Mouse (Mus musculus): ENCODE data around the gene Gpha2.

- no peak for TF ChIP-seq POLR2A (IDR thresholded peaks at IDR 0.05; ENCODE audit: borderline replicate concordance, insufficient read depth, low read length)
- no peak for TF ChIP-seq CTCF (IDR thresholded peaks at IDR 0.05; ENCODE audit: borderline replicate concordance, insufficient read depth, low read depth, low read length)
Measured at GRCm38 (mm10) chr19:6233647-6234046, 7.5 kb downstream of the Gpha2 start.

Data from cerebellum, adult 2 months (tissue).